Mouse (Mus musculus) hindbrain, embryonic 15.5 days (tissue): Measurements from ENCODE around the gene Cdc42bpb. TPM values are rescaled to one million over a fixed set of nuclear protein-coding genes. Genes with fewer than 3 reads are reported as not detected.

Experiments
- ATAC-seq: fragments of 200-750 bp; cut with Nextera tagmentation; 2 replicates; pipeline ENCODE4 v1.8.0; 2017; ENCODE audit warnings: low read depth, moderate number of reproducible peaks, moderate TSS enrichment; ENCODE audit not compliant: low FRiP score
- H3K27ac ChIP-seq: fragments of 300-500 bp; sonication (generic); replicated peaks from 2 replicates; pipeline ENCODE4 v1.5.1; 2015; ENCODE audit warnings: mild to moderate bottlenecking, inconsistent platforms
- H3K27me3 ChIP-seq: fragments of 300-500 bp; sonication (generic); 2 replicates; pipeline ENCODE4 v1.6.1; 2015; ENCODE audit warnings: control low read depth, inconsistent platforms
- H3K36me3 ChIP-seq: fragments of 300-500 bp; sonication (generic); 2 replicates; pipeline ENCODE4 v1.6.1; 2015; ENCODE audit warnings: control low read depth, inconsistent platforms
- H3K4me1 ChIP-seq: fragments of 300-500 bp; sonication (generic); replicated peaks from 2 replicates; pipeline ENCODE4 v1.6.1; 2015; ENCODE audit warnings: control low read depth, inconsistent platforms
- H3K4me2 ChIP-seq: fragments of 300-500 bp; sonication (generic); 2 replicates; pipeline ENCODE4 v1.6.1; 2015; ENCODE audit warnings: moderate library complexity, mild to moderate bottlenecking, inconsistent platforms
- H3K4me3 ChIP-seq: fragments of 300-500 bp; sonication (generic); 2 replicates; pipeline ENCODE4 v1.5.1; 2015; ENCODE audit warnings: mild to moderate bottlenecking, inconsistent platforms
- H3K9ac ChIP-seq: fragments of 300-500 bp; sonication (generic); 2 replicates; pipeline ENCODE4 v1.6.1; 2015; ENCODE audit warnings: inconsistent platforms
- H3K9me3 ChIP-seq: fragments of 300-500 bp; sonication (generic); 2 replicates; pipeline ENCODE4 v1.6.1; 2016; ENCODE audit warnings: control low read depth, inconsistent platforms
- WGBS: fragments of 180-500 bp; shearing (Covaris S2); methylation state at CpG from one replicate; pipeline ENCODE4 v1.1.7; 2015; 5-methylcytosine and 5-hydroxymethylcytosine counted together
- polyA plus RNA-seq: library from polyadenylated mRNA; unstranded; fragments of >200 nt; fragmentation: Nextera tagmentation; extraction: Ambion mirVana; gene quantifications from 2 replicates; pipeline ENCODE4 v1.2.1, GENCODE M21; 2015

The Cdc42bpb gene
- 41.2 and 42.4 TPM in 2 replicates for polyA plus RNA-seq

DNA sequence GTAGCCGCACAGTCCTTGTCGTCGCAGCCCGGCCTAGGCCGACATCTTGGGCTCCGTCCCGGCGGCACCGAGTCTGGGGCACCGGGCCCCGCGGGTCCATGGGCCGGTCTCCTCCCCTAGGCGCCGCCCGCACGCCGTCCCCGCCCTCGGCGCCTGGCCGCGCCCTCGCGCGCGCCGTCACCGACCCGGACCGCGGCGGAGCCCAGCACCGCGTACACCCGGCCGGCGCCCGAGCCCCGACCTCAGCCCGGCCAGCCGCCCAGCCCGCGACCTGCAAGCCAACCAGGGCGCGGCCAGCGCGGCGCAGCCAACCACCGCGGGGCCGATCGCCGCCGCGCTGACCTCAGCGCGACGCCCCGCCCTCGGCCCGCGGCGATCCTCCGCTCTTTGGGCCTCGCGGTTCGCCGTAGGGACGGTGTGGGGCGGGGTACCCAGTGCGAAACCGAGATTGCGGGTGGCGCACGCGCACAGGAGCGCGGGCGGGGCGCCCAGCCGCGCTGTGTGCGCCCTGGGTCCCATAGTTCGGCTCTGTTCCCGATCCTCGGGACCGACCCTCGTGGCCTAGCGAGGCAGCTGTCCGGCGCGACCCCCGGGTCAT is at the start of gene Cdc42bpb:
Cdc42bpb (minus strand) TSS at position 343 of the 598 bp plus-strand sequence.
- peak within 1 kb of the TSS; percentile 82 for H3K4me3 ChIP-seq
- no peaks in the 10 kb centered on the region for H3K9me3 ChIP-seq
- peak within 1 kb of the TSS; percentile 89 for H3K9ac ChIP-seq
- peak within 1 kb of the TSS; percentile 94 for H3K27ac ChIP-seq
- peak within 1 kb of the TSS; percentile 62 for H3K4me2 ChIP-seq
- peak; percentile 96 for ATAC-seq
- no peaks in the 10 kb centered on the region for H3K36me3 ChIP-seq
- peaks cover 33% of the 10 kb centered on the region for H3K4me1 ChIP-seq
- no peaks in the 10 kb centered on the region for H3K27me3 ChIP-seq
- WGBS: under 1% methylated on average over 49 of the region's 94 CpGs

DNA sequence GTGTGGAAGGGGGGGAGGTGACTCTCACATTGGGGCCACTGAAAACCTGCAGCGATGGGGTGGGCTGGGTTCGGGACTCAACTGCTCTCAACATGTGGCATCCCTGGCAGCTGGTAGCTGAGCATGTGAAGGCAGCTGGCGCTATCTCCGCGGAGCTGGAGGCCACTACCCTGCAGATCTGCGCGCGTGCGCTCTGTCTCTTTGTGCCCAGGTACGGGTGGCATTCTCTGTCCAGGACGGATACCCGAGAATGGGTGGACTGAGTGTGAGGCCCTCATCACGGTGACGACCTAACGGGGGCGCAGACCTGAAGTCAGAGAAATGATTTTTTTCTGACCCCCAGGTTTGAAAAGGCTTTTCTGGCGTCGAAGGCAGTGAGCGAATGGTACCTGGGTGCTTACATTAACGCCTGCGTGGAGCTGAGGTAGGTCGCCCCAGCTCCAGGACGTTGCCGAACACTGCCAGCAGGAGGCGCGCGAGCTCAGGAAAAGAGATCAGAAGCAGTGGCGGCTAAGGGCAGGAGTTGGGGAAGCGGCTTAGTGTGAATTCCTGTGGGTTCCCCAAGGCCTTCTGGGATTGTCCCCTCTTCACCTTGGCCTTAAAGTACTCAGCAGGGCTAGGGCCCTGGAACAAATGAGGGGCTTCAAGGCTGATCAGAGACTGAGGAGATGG is 48.4 kb upstream of the Cdc42bpb start:
- peak; percentile 55; the same call in 1 of the 2 replicates for ATAC-seq
- Histone ChIP-seq H3K4me3 (0 out of 2 replicates have a peak overlapping the region, but pooled peaks have one; percentile 10), H3K27ac (no peak overlapping the region), H3K4me2 (peak overlapping the region; percentile 40), H3K27me3 (peaks cover 79% of the 10 kb centered on the region), H3K9ac (no peak overlapping the region), H3K9me3 (no peaks in the 10 kb centered on the region), H3K36me3 (no peaks in the 10 kb centered on the region), H3K4me1 (peaks cover 51% of the 10 kb centered on the region)
- 17% methylated on average over 29 of the region's 29 CpGs for WGBS

DNA sequence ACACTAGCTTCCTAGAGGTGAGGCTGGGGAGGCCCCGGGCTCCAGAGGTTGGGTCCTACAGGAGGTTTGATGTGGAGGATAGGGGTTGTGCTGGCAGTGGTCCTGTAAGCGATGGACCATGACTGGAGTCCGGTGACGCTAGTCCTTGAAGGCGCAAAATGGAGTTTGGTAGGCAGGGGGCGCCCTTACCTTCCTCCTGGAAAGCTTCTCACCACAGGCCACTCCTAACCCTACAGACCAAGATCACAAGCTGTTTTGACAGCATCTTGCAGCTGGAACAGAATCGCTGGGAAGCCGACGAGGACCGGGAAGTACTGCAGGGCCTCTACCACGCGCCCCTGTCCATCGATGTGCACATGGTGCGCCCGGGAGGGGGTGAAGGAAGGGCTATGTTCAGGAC is 47.7 kb upstream of the Cdc42bpb start:
- H3K27ac ChIP-seq: no peak overlapping the region
- ATAC-seq: no peak
- H3K4me3 ChIP-seq: no peak overlapping the region
- peaks cover 44% of the 10 kb centered on the region for H3K4me1 ChIP-seq
- H3K36me3 ChIP-seq: no peaks in the 10 kb centered on the region
- no peaks in the 10 kb centered on the region for H3K9me3 ChIP-seq
- H3K4me2 ChIP-seq: 0 out of 2 replicates have a peak overlapping the region, but pooled peaks have one; percentile 18
- H3K27me3 ChIP-seq: peaks cover 76% of the 10 kb centered on the region
- 4% methylated on average over 15 of the region's 15 CpGs for WGBS
- no peak overlapping the region for H3K9ac ChIP-seq

DNA sequence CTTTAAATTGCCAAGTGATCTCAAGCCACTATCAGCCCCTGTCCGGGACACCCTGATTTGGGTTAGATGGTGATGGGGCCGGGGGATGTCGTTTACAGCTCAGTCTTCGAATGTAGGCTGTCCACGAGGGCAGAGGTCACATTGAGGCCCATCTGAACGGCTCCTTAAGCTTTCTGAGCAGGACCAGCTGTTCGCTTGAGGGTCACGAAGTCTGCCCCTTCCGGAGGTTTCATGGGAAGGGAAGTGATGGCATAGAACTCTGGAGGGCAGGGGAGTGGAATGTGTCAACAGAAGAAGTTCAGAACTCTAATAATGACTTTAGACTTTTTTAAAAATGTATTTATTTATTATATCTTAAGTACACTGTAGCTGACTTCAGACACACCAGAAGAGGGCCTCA is 47.0 kb upstream of the Cdc42bpb start:
- Histone ChIP-seq H3K4me3 (no peak overlapping the region), H3K4me2 (no peak overlapping the region), H3K36me3 (no peaks in the 10 kb centered on the region), H3K9me3 (no peaks in the 10 kb centered on the region), H3K27me3 (peaks cover 77% of the 10 kb centered on the region), H3K9ac (no peak overlapping the region), H3K27ac (no peak overlapping the region), H3K4me1 (peaks cover 37% of the 10 kb centered on the region)
- WGBS: 26% methylated on average over 9 of the region's 9 CpGs
- no peak for ATAC-seq

DNA sequence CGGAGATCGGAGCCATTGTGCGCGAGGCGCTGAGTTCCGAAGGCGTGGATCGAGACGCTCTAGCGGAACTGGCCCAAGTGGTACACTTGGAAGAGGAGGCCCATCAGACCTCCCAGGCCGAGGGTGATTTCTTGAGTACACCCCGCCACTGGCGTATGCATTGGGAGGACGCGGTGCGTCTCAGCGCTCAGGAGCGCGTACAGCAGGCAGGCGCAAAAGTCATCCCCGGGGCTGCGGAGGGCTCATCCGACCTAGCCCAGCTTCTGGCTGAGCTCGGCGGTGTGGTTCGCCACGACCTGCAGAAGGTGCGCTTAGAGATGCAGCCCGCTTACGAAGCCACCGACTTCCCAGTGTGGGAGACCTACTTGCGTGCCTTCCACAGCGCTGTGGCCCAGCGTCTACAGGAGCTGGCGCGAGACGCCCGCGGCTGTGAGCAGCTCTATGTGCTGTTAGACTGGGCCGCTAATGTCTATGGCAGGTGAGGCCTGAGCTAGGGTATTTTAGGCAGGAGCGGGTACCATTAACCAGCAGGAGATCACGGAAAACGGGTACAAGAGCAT is 46.1 kb upstream of the Cdc42bpb start:
- H3K9ac ChIP-seq: no peak overlapping the region; the same call in 1 of the 2 replicates
- H3K27me3 ChIP-seq: peaks cover 75% of the 10 kb centered on the region
- no peaks in the 10 kb centered on the region for H3K9me3 ChIP-seq
- H3K36me3 ChIP-seq: no peaks in the 10 kb centered on the region
- peak overlapping the region; percentile 33 for H3K4me3 ChIP-seq
- whole genome bisulfite sequencing: 3% methylated on average over 43 of the region's 43 CpGs
- peak overlapping the region; percentile 68 for H3K4me2 ChIP-seq
- no peak for ATAC-seq
- H3K27ac ChIP-seq: no peak overlapping the region
- H3K4me1 ChIP-seq: peaks cover 28% of the 10 kb centered on the region

DNA sequence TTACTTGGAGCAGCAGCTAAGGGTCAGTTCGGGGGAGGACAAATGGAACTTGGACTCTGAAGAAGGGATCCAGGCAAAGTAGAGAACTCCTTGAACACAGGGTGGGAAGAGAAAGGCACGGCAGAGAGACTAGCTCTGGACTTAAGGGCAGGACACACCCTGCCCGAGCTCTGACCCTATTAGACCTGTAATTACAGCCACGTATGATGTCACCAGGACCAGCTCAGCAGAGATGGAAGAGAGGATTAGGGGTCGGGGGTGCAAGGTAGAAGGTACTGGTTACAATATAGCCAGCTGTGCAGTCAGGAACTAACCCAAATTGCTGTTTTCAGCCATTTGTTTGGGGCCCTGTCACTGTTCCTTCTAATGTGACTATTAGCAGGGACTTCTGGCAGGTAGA is 45.3 kb upstream of the Cdc42bpb start:
- WGBS: 47% methylated on average over 5 of the region's 5 CpGs
- Histone ChIP-seq H3K9ac (no peak overlapping the region), H3K9me3 (no peaks in the 10 kb centered on the region), H3K27me3 (peaks cover 67% of the 10 kb centered on the region), H3K4me1 (peaks cover 20% of the 10 kb centered on the region), H3K36me3 (no peaks in the 10 kb centered on the region), H3K4me2 (no peak overlapping the region), H3K27ac (no peak overlapping the region), H3K4me3 (no peak overlapping the region)
- no peak for ATAC-seq

DNA sequence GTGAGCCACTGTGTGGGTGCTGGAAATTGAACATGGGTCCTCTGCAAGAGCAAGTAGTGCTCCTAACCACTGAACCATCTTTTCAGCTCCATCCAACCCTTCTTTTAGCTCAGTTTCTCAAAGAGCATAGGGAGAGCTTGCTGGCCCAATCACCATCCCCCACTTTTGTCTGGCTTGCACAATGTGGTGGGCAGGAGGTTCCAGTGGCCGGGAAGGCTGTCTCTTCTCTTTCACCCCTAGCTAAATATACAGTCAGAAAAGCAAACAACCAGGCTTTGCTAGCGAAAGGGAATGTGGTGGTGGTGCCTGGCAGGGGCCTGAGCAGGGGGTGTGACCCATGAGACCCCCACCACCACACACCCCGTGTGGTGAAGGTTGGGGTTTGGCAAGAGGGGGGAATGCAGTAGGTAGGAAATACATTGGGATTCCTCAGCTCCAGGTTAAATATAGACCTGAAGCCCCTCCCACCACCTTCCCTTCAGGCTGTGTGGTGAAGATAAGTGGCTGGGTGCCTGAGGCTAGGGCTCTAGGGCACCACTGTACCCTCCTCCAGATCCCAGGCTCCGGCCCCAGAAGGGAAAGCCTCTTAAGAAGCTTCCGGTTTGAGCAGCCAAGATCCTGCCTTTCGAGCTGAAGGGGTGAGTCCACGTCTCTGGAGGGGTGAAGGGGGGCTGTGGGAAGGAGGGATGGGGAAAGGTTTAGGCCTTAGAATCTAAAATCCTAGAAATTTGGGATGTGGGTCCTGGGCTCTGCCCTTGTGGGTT is 43.6 kb upstream of the Cdc42bpb start:
- no peak for ATAC-seq
- Histone ChIP-seq H3K36me3 (no peaks in the 10 kb centered on the region), H3K9ac (no peak overlapping the region), H3K27me3 (peaks cover 55% of the 10 kb centered on the region), H3K4me3 (no peak overlapping the region), H3K9me3 (no peaks in the 10 kb centered on the region), H3K4me2 (no peak overlapping the region), H3K27ac (no peak overlapping the region), H3K4me1 (peaks cover 26% of the 10 kb centered on the region)
- WGBS: 58% methylated on average over 7 of the region's 7 CpGs

DNA sequence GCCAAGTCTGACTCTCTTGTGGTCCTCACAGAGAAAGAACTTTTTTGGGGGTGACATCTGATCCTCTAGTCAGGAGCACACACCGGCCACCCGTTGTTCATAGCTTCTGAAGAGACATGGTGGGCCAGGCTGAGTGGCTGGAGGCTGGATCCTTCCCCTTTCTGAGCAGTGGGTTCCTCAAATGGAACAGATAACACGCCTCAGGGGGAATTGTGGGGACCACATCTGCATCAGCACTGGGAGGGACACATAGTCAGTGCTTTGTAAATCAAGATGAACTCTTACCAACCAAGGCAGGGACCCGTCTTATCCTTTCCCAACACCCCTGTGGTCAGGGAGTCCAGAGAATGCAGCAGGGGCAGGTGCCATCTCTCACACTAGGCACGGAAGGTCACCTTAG is 42.4 kb upstream of the Cdc42bpb start:
- no peak overlapping the region for H3K9ac ChIP-seq
- H3K27ac ChIP-seq: no peak overlapping the region
- H3K4me1 ChIP-seq: peaks cover 18% of the 10 kb centered on the region
- no peaks in the 10 kb centered on the region for H3K36me3 ChIP-seq
- 79% methylated on average over 5 of the region's 5 CpGs for WGBS
- no peaks in the 10 kb centered on the region for H3K9me3 ChIP-seq
- H3K27me3 ChIP-seq: peaks cover 44% of the 10 kb centered on the region
- no peak for ATAC-seq
- no peak overlapping the region for H3K4me2 ChIP-seq
- H3K4me3 ChIP-seq: no peak overlapping the region

DNA sequence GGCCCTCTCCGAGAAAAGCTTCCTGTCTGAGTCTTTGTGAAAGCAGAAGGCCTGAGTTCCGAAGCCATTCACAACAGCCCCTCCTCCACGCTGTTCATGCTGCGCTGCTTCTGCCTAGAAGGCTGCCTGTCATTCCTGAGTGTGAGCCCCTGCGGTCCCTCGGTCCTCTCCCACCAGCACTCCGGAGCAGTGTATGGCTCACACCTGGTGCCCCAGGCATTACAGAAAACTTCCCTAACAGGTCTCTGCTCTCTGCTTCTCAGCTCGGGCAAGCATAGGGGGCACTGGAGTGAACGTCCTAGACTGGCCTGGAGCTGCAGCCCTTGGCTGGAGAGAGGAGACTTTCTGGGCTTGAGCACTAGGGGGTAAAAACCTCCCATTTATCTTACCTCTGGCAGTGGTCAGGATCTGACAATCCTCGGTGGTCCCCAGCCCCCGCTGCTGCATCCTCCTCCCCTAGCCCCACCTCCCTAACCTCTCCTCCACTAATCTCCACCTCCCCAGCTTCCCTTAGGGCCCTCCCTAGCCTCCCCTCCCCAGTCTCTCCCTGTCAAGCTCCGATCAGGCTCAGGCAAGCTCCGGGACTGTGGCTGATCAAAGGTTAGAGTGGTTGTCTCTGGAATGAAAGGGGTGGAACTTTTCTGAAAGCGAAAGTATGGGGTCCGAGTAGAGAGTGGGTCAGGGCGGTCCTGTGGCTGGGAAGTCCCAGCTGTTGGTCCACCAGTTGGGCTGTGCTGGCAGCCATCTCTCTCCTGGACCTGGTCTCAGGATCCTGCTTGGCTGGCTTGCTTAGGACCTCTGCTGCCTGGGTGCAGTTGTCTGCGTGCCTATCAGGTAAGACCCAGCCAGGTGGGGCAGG is 39.6 kb upstream of the Cdc42bpb start, which contains the start of gene Exoc3l4:
Exoc3l4 (plus strand) TSS at position 97 of the 859 bp plus-strand sequence.
- H3K27ac ChIP-seq: no peak within 1 kb of the TSS

DNA sequence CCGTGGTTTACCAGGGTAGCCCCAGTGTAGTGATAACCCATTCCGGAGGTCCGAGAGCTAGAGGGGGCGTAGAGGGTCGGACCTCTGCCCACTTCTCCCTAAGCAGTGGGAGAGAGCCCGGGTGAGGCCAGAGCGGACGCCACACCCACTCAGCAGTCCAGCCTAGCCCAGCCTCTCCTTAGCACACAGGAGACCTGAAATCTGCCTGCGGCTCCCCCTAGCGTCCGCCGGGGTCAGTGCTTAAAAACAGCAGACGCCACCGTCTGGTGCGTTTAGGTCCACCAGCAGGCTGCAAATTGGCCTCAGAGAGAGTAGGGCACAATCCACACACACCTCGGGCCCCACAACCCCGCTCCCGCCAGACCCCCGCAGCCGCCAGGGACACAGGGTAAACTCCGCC is 35.8 kb upstream of the Cdc42bpb start:
- peak overlapping the region; percentile 36 for H3K9ac ChIP-seq
- peak overlapping the region; percentile 31 for H3K4me3 ChIP-seq
- no peak overlapping the region for H3K27ac ChIP-seq
- 1% methylated on average over 21 of the region's 21 CpGs for WGBS
- no peaks in the 10 kb centered on the region for H3K36me3 ChIP-seq
- H3K4me2 ChIP-seq: peak overlapping the region; percentile 58
- H3K9me3 ChIP-seq: no peaks in the 10 kb centered on the region
- no peaks in the 10 kb centered on the region for H3K27me3 ChIP-seq
- peak; percentile 66 for ATAC-seq
- peaks cover 35% of the 10 kb centered on the region for H3K4me1 ChIP-seq

More for the DNA sequence above, 39.6 kb upstream of the Cdc42bpb start, which contains the start of gene Exoc3l4:
- Histone ChIP-seq H3K9me3 (no peaks in the 10 kb centered on the region), H3K4me2 (peak within 1 kb of the TSS; percentile 45), H3K4me1 (peaks cover 19% of the 10 kb centered on the region), H3K4me3 (no peak within 1 kb of the TSS), H3K9ac (no peak within 1 kb of the TSS), H3K27me3 (peaks cover 17% of the 10 kb centered on the region), H3K36me3 (no peaks in the 10 kb centered on the region)
- WGBS: 6% methylated on average over 17 of the region's 17 CpGs
- no peak for ATAC-seq
